Mouse (Mus musculus) midbrain, embryonic 11.5 days (tissue): ENCODE results near the gene Zfp324. TPM values are rescaled to one million over a fixed set of nuclear protein-coding genes. Genes with fewer than 3 reads are reported as not detected.
"Not testable (repeated sequence)": the region's sequence is repeated elsewhere in the genome, so short reads cannot be mapped to it uniquely, and the experiment has no call there.

ENCODE experiments used
- ATAC-seq: fragments of 200-750 bp; cut with Nextera tagmentation; 2 replicates; pipeline ENCODE4 v1.8.0; 2017; ENCODE audit warnings: moderate TSS enrichment, moderate library complexity; ENCODE audit not compliant: low FRiP score
- DNase-seq: peaks from one replicate; pipeline ENCODE4 v3.0.0; 2015; ENCODE audit warnings: low spot score; ENCODE audit errors: missing footprints
- H3K27ac ChIP-seq: fragments of 300-500 bp; sonication (generic); 2 replicates; pipeline ENCODE4 v1.5.1; 2014; ENCODE audit warnings: low read depth, low read length
- H3K27me3 ChIP-seq: fragments of 300-500 bp; sonication (generic); 2 replicates; pipeline ENCODE4 v1.6.1; 2014; ENCODE audit warnings: mild to moderate bottlenecking, low read length, moderate library complexity, mixed read lengths; ENCODE audit not compliant: control insufficient read depth, insufficient read depth
- H3K36me3 ChIP-seq: fragments of 300-500 bp; sonication (generic); 2 replicates; pipeline ENCODE4 v1.6.1; 2014; ENCODE audit warnings: mild to moderate bottlenecking, low read length, moderate library complexity, mixed read lengths; ENCODE audit not compliant: control insufficient read depth, insufficient read depth
- H3K4me1 ChIP-seq: fragments of 300-500 bp; sonication (generic); 2 replicates; pipeline ENCODE4 v1.6.1; 2014; ENCODE audit warnings: low read length; ENCODE audit not compliant: control insufficient read depth, insufficient read depth
- H3K4me2 ChIP-seq: fragments of 300-500 bp; sonication (generic); 2 replicates; pipeline ENCODE4 v1.6.1; 2014; ENCODE audit warnings: mild to moderate bottlenecking, moderate library complexity
- H3K4me3 ChIP-seq: fragments of 300-500 bp; sonication (generic); 2 replicates; pipeline ENCODE4 v1.5.1; 2014; ENCODE audit warnings: low read depth, low read length
- H3K9ac ChIP-seq: fragments of 300-500 bp; sonication (generic); 2 replicates; pipeline ENCODE4 v1.6.1; 2014; ENCODE audit warnings: low read length
- H3K9me3 ChIP-seq: fragments of 300-500 bp; sonication (generic); 2 replicates; pipeline ENCODE4 v1.6.1; 2016; ENCODE audit warnings: low read length; ENCODE audit not compliant: control insufficient read depth
- WGBS: fragments of 180-500 bp; shearing (Covaris S2); extraction: QIAGEN DNeasy Blood & Tissue Kit; methylation state at CpG from one replicate; pipeline ENCODE4 v1.1.7; 2014; 5-methylcytosine and 5-hydroxymethylcytosine counted together
- polyA plus RNA-seq: library from polyadenylated mRNA; unstranded; fragments of >200 nt; fragmentation: Nextera tagmentation; extraction: Ambion mirVana; gene quantifications from 2 replicates; pipeline ENCODE4 v1.2.1, GENCODE M21; 2014

The Zfp324 gene
- 7.8 TPM in 2 replicates for polyA plus RNA-seq

- ATAC-seq = peak; percentile 93
- Histone ChIP-seq H3K9me3 (no peaks in the 10 kb centered on the region), H3K27me3 (no peaks in the 10 kb centered on the region), H3K27ac (peak within 1 kb of the TSS; percentile 67), H3K36me3 (peaks cover 8% of the 10 kb centered on the region; the same call in 1 of the 2 replicates), H3K9ac (peak within 1 kb of the TSS; percentile 92), H3K4me2 (peak within 1 kb of the TSS; percentile 97), H3K4me1 (peaks cover 15% of the 10 kb centered on the region), H3K4me3 (peak within 1 kb of the TSS; percentile 84)
- WGBS = under 1% methylated on average over 23 of the region's 23 CpGs
- peak; percentile 96 for DNase-seq
Measured at GRCm38 (mm10) chr7:12965678-12966091, at the start of gene Zfp324. TSS of gene Zfp324 (plus strand) at chr7:12965838.

GRCm38 (mm10) chr7:12920495-12920894 is 45.1 kb upstream of the Zfp324 start:
- H3K27ac ChIP-seq, DNase-seq, H3K9ac ChIP-seq, ATAC-seq, H3K27me3 ChIP-seq, H3K9me3 ChIP-seq, H3K4me3 ChIP-seq, H3K4me2 ChIP-seq, H3K4me1 ChIP-seq: not testable (repeated sequence)
- peaks cover 15% of the 10 kb centered on the region for H3K36me3 ChIP-seq
- WGBS = 84% methylated on average over 7 of the region's 8 CpGs

DNA sequence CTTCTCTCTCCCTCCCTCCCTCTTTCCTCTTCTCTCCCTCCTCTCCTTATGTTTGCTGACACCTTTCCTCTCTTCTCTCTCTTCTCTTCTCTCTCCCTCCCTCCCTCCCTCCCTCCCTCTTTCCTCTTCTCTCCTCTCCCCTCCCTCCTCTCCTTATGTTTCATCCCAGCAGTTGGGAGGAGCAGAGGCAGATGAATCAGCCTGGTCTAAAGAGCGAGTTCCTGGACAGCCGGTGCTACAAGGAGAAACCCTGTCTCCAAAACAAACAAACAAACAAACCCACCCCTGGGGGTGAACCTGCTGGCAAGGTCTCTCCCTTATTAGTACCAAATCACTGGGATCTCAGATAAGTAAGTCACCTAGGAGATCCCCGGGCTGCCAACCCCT is 44.3 kb upstream of the Zfp324 start:
- Histone ChIP-seq H3K27ac (peak overlapping the region; percentile 89), H3K4me3 (peak overlapping the region; percentile 92), H3K36me3 (peaks cover 19% of the 10 kb centered on the region), H3K9ac (peak overlapping the region; percentile 92), H3K9me3 (no peaks in the 10 kb centered on the region), H3K4me1 (peaks cover 9% of the 10 kb centered on the region), H3K27me3 (no peaks in the 10 kb centered on the region), H3K4me2 (peak overlapping the region; percentile 91)
- 2% methylated on average over 3 of the region's 3 CpGs for WGBS
- DNase-seq (no peak), ATAC-seq (no peak)

DNA sequence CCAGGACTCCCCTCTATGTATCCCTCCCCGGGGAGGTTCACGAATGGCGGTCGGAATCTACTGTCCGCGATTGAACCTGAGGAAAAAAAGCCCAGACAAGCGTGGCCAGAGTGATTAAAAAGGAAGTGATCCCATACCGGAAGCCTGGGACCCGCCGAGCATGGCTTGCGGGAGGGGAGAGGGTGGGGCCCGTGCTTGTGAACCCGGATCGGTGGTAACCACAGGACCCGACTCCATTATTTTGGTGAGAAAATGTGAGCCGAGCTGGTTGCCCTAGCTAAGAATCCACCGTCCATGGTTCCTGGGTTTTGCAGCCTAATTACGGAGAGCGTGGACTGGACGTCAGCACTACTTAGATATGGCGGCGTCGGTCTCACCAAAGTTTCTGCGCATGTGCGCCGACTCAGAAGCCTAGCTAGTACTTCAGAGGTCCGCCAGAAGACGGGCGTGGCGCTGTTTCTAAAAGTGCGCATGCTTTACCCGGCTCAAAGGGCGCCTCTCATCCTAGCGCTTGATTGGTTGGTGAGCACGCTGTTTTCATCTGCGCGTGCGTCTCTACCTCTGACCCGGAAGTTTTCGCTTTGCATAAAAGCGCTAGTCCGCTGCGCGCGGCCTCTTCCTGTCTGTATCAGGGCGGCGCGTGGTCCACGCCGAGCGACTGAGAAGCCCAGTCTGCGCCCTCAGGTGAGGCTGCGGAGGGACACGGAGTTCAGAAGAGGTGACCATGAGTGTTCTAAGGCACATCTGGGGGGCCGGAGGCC is 43.8 kb upstream of the Zfp324 start, which contains the start of gene Rps5:
Rps5 (plus strand) TSS at position 586 of the 761 bp plus-strand sequence.
- under 1% methylated on average over 55 of the region's 55 CpGs for WGBS
- H3K9ac ChIP-seq = peak within 1 kb of the TSS; percentile 95
- peak within 1 kb of the TSS; percentile 92 for H3K4me3 ChIP-seq
- H3K27me3 ChIP-seq = peaks cover 5% of the 10 kb centered on the region
- peak within 1 kb of the TSS; percentile 98 for H3K4me2 ChIP-seq
- H3K4me1 ChIP-seq = peaks cover 9% of the 10 kb centered on the region
- peak within 1 kb of the TSS; percentile 89 for H3K27ac ChIP-seq
- peak; percentile 100 for DNase-seq
- peak; percentile 99 for ATAC-seq
- peaks cover 24% of the 10 kb centered on the region for H3K36me3 ChIP-seq
- H3K9me3 ChIP-seq = no peaks in the 10 kb centered on the region

DNA sequence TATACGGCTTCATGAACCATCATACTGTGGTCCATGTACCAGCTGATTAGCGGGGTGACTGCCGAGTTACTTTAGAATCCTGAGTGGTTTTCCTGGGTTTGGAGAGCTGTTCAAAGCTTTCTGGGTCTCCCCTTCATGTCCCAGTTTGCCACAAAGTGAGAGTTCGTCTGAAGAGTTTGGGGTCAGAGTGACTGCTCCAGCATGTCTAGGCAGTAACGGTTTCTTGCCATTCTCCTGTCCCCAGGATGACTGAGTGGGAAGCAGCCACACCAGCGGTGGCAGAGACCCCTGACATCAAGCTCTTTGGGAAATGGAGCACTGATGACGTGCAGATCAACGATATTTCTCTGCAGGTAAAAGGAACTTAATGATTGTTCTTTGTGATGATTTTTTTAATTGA is 42.9 kb upstream of the Zfp324 start:
- Histone ChIP-seq H3K27me3 (peaks cover 9% of the 10 kb centered on the region), H3K9ac (peak overlapping the region; percentile 95), H3K27ac (no peak overlapping the region)

DNA sequence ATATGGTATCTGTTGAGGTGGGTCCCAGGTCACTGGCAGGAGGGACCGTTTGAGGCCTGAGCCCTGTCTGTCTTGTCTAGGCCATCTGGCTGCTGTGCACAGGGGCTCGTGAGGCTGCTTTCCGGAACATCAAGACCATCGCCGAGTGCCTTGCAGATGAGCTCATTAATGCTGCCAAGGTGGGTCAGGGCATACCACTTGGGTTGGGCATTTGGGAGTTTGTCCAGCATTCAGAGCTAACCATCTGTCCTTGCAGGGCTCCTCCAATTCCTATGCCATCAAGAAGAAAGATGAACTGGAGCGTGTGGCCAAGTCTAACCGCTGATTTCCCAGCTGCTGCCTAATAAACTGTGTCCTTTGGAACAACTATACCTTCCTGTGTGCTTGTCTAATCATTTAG is 39.3 kb upstream of the Zfp324 start:
- DNase-seq = no peak
- peaks cover 26% of the 10 kb centered on the region for H3K36me3 ChIP-seq
- no peak for ATAC-seq
- H3K27me3 ChIP-seq = peaks cover 15% of the 10 kb centered on the region
- H3K4me1 ChIP-seq = peaks cover 15% of the 10 kb centered on the region
- H3K4me2 ChIP-seq = no peak overlapping the region
- no peak overlapping the region for H3K27ac ChIP-seq
- WGBS = 82% methylated on average over 7 of the region's 7 CpGs
- no peak overlapping the region for H3K9ac ChIP-seq
- no peak overlapping the region for H3K4me3 ChIP-seq
- H3K9me3 ChIP-seq = no peaks in the 10 kb centered on the region

More for the DNA sequence above, 42.9 kb upstream of the Zfp324 start:
- WGBS = 4% methylated on average over 8 of the region's 8 CpGs
- Histone ChIP-seq H3K4me2 (peak overlapping the region; percentile 98), H3K36me3 (peaks cover 26% of the 10 kb centered on the region), H3K4me3 (peak overlapping the region; percentile 92), H3K4me1 (peaks cover 10% of the 10 kb centered on the region), H3K9me3 (no peaks in the 10 kb centered on the region)
- ATAC-seq (no peak), DNase-seq (no peak)

DNA sequence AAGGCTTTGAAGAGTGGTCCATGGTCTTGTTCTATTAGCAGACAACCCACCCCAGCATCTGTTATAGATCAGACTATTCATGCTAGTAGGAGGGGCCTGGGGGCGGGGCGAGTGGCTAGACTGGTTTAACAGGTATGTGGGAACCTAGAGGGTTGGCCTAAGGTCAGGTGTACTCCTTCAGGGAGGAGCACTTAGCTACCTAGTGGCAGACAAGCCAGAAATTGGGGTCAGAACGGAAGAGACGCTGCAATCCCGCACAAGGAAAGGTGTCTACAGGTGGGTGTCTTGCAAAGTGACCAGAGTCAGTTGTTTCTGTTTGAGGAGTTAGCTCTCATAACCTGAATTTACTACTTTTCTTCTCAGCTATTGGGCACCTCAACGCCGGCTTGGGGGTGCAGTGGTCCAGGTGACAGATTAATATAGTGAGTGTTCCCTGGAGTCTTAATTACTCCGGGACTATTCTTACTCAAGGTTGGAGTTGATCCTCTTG is 38.4 kb upstream of the Zfp324 start, which contains the start of gene Rnf225:
Rnf225 (plus strand) TSS at position 226 of the 490 bp plus-strand sequence.
- H3K9ac ChIP-seq = peak within 1 kb of the TSS; percentile 42; the same call in 1 of the 2 replicates
- H3K4me3 ChIP-seq = peak within 1 kb of the TSS; percentile 16; the same call in 1 of the 2 replicates
- H3K4me1 ChIP-seq = peaks cover 15% of the 10 kb centered on the region
- peaks cover 26% of the 10 kb centered on the region for H3K36me3 ChIP-seq
- peaks cover 15% of the 10 kb centered on the region for H3K27me3 ChIP-seq
- ATAC-seq = no peak
- H3K27ac ChIP-seq = no peak within 1 kb of the TSS
- DNase-seq = no peak
- H3K4me2 ChIP-seq = peak within 1 kb of the TSS; percentile 39
- 21% methylated on average over 8 of the region's 8 CpGs for WGBS
- H3K9me3 ChIP-seq = no peaks in the 10 kb centered on the region

- Histone ChIP-seq H3K4me2 (peak overlapping the region; percentile 39), H3K4me3 (peak overlapping the region; percentile 16; the same call in 1 of the 2 replicates), H3K27ac (no peak overlapping the region), H3K27me3 (peaks cover 15% of the 10 kb centered on the region), H3K9ac (peak overlapping the region; percentile 42; the same call in 1 of the 2 replicates), H3K9me3 (no peaks in the 10 kb centered on the region), H3K36me3 (peaks cover 26% of the 10 kb centered on the region), H3K4me1 (peaks cover 13% of the 10 kb centered on the region)
- DNase-seq = peak; percentile 90
- ATAC-seq = peak; percentile 47
- WGBS = 5% methylated on average over 65 of the region's 65 CpGs
Measured at GRCm38 (mm10) chr7:12927693-12928589, 37.7 kb upstream of the Zfp324 start.
